Mouse (Mus musculus): Measurements from ENCODE around the gene Acsbg2. TPM values are rescaled to one million over a fixed set of nuclear protein-coding genes. Genes with fewer than 3 reads are reported as not detected.

Gene Acsbg2
- polyA plus RNA-seq, 1 experiment from 2014 or later, result not detected

DNA sequence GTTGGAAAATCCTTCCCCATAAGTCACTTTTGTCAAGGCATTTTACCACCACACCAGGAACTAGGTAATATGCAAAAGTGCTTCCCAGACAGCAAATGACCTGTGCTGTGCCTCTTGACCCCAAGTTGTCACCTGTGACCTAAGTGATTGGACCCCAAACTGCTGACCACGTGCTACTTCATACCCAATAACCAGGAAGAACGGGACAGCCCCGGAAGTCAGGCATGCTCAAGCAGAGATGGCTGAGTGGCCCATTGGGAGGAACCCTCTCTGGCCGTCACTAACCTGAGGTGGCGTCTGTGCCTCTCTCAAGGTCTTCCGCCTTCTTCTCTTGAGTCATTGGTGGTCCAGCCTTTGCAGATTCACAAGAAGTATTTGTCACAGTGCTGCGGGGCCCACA is 1.7 kb downstream of the Acsbg2 start:
- H3K4me3 ChIP-seq (ENCODE audit: control insufficient read depth in 1 of 2, insufficient read depth in 1 of 2, low read depth in 1 of 2, low read length in 2 of 2), result no peak overlapping the region
- no peak overlapping the region for H3K27ac ChIP-seq (replicated peaks in 1 of 2; ENCODE audit: control insufficient read depth in 1 of 2, insufficient read depth in 1 of 2, low read depth in 2 of 2, low read length in 2 of 2)
- no peak for ATAC-seq (ENCODE audit: insufficient number of reproducible peaks, insufficient read depth, low FRiP score, low read depth)
- H3K27me3 ChIP-seq (ENCODE audit: control insufficient read depth, insufficient read depth, low read length), result no peaks in the 10 kb centered on the region
- peaks cover 3% of the 10 kb centered on the region for H3K9me3 ChIP-seq (ENCODE audit: control insufficient read depth, low read length)
- 70% methylated on average over 7 of the region's 7 CpGs for WGBS
- no peaks in the 10 kb centered on the region for H3K36me3 ChIP-seq (ENCODE audit: control insufficient read depth, insufficient read depth, low read length)
- H3K9ac ChIP-seq (ENCODE audit: low read length), result no peak overlapping the region
- H3K4me2 ChIP-seq (ENCODE audit: low read length), result no peak overlapping the region
- H3K4me1 ChIP-seq (ENCODE audit: control insufficient read depth in 2 of 2, insufficient read depth in 2 of 2, low read length in 2 of 2), result no peaks in the 10 kb centered on the region

DNA sequence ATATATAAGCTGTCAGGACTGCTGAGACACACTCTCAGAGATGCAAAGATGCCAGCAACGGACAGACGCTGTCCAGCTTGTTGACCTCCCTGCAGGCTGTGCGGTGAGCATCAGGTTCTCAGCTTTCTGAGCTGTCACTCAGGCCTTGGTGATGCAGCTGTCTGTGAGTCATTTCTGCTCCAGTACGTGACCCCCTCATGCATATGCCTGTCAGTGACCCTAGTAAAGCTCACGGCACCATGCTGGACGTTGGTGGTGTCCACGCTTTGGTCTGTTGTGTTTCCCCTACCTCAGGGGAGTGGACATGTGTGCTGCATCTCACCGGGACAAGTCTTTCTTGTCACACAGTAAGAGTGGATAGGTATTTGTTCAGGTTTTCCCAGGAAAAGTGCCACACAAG is 2.5 kb downstream of the Acsbg2 start:
- Histone ChIP-seq H3K4me2 (ENCODE audit: low read length) (no peak overlapping the region), H3K4me1 (ENCODE audit: control insufficient read depth in 2 of 2, insufficient read depth in 2 of 2, low read length in 2 of 2) (no peaks in the 10 kb centered on the region), H3K27ac (replicated peaks in 1 of 2; ENCODE audit: control insufficient read depth in 1 of 2, insufficient read depth in 1 of 2, low read depth in 2 of 2, low read length in 2 of 2) (no peak overlapping the region), H3K9me3 (ENCODE audit: control insufficient read depth, low read length) (peaks cover 11% of the 10 kb centered on the region), H3K36me3 (ENCODE audit: control insufficient read depth, insufficient read depth, low read length) (no peaks in the 10 kb centered on the region), H3K9ac (ENCODE audit: low read length) (no peak overlapping the region), H3K27me3 (ENCODE audit: control insufficient read depth, insufficient read depth, low read length) (no peaks in the 10 kb centered on the region), H3K4me3 (ENCODE audit: control insufficient read depth in 1 of 2, insufficient read depth in 1 of 2, low read depth in 1 of 2, low read length in 2 of 2) (no peak overlapping the region)
- no peak for ATAC-seq (ENCODE audit: insufficient number of reproducible peaks, insufficient read depth, low FRiP score, low read depth)
- 65% methylated on average over 8 of the region's 8 CpGs for WGBS

GRCm38 (mm10) chr17:56870287-56870953 is 3.8 kb downstream of the Acsbg2 start:
- H3K4me2 ChIP-seq (ENCODE audit: low read length), result no peak overlapping the region
- no peak overlapping the region for H3K9ac ChIP-seq (ENCODE audit: low read length)
- H3K27ac ChIP-seq (replicated peaks in 1 of 2; ENCODE audit: control insufficient read depth in 1 of 2, insufficient read depth in 1 of 2, low read depth in 2 of 2, low read length in 2 of 2), result no peak overlapping the region
- H3K9me3 ChIP-seq (ENCODE audit: control insufficient read depth, low read length), result peaks cover 15% of the 10 kb centered on the region
- H3K36me3 ChIP-seq (ENCODE audit: control insufficient read depth, insufficient read depth, low read length), result no peaks in the 10 kb centered on the region
- no peak for ATAC-seq (ENCODE audit: insufficient number of reproducible peaks, insufficient read depth, low FRiP score, low read depth)
- H3K27me3 ChIP-seq (ENCODE audit: control insufficient read depth, insufficient read depth, low read length), result no peaks in the 10 kb centered on the region
- no peak overlapping the region for H3K4me3 ChIP-seq (ENCODE audit: control insufficient read depth in 1 of 2, insufficient read depth in 1 of 2, low read depth in 1 of 2, low read length in 2 of 2)
- no peaks in the 10 kb centered on the region for H3K4me1 ChIP-seq (ENCODE audit: control insufficient read depth in 2 of 2, insufficient read depth in 2 of 2, low read length in 2 of 2)
- 46% methylated on average over 15 of the region's 15 CpGs for WGBS

- no peak overlapping the region for H3K27ac ChIP-seq (replicated peaks in 1 of 2; ENCODE audit: control insufficient read depth in 1 of 2, insufficient read depth in 1 of 2, low read depth in 2 of 2, low read length in 2 of 2)
- no peaks in the 10 kb centered on the region for H3K27me3 ChIP-seq (ENCODE audit: control insufficient read depth, insufficient read depth, low read length)
- no peak overlapping the region for H3K4me2 ChIP-seq (ENCODE audit: low read length)
- WGBS, result 78% methylated on average over 9 of the region's 9 CpGs
- H3K9me3 ChIP-seq (ENCODE audit: control insufficient read depth, low read length), result peaks cover 15% of the 10 kb centered on the region
- H3K9ac ChIP-seq (ENCODE audit: low read length), result no peak overlapping the region
- H3K36me3 ChIP-seq (ENCODE audit: control insufficient read depth, insufficient read depth, low read length), result no peaks in the 10 kb centered on the region
- no peak overlapping the region for H3K4me3 ChIP-seq (ENCODE audit: control insufficient read depth in 1 of 2, insufficient read depth in 1 of 2, low read depth in 1 of 2, low read length in 2 of 2)
- no peaks in the 10 kb centered on the region for H3K4me1 ChIP-seq (ENCODE audit: control insufficient read depth in 2 of 2, insufficient read depth in 2 of 2, low read length in 2 of 2)
- ATAC-seq (ENCODE audit: insufficient number of reproducible peaks, insufficient read depth, low FRiP score, low read depth), result no peak
Observed at GRCm38 (mm10) chr17:56869481-56869977, 4.7 kb downstream of the Acsbg2 start.

DNA sequence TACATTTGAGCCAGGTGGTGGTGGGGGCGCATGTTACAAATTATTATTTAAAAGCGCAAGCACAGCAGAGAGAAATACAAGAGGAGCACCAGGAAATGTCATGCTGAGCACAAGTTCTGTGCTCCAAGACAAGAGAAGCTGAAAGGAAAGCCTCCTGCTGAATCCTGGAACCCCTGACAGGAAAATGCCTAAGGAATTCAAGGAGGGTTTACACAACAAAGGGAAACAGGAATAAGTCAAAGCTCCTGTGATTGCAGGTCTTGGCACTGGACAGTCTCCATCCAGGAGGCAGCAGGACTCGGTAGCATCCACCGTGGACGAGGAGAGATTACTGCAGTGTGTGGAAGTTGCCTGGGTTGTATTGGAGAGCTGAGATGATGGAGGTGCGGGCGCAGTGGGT is 8.2 kb downstream of the Acsbg2 start:
- no peak overlapping the region for H3K4me3 ChIP-seq (ENCODE audit: control insufficient read depth in 1 of 2, insufficient read depth in 1 of 2, low read depth in 1 of 2, low read length in 2 of 2)
- no peaks in the 10 kb centered on the region for H3K4me1 ChIP-seq (ENCODE audit: control insufficient read depth in 2 of 2, insufficient read depth in 2 of 2, low read length in 2 of 2)
- H3K4me2 ChIP-seq (ENCODE audit: low read length), result no peak overlapping the region
- no peak overlapping the region for H3K27ac ChIP-seq (replicated peaks in 1 of 2; ENCODE audit: control insufficient read depth in 1 of 2, insufficient read depth in 1 of 2, low read depth in 2 of 2, low read length in 2 of 2)
- H3K9me3 ChIP-seq (ENCODE audit: control insufficient read depth, low read length), result peaks cover 15% of the 10 kb centered on the region
- no peak overlapping the region for H3K9ac ChIP-seq (ENCODE audit: low read length)
- no peaks in the 10 kb centered on the region for H3K36me3 ChIP-seq (ENCODE audit: control insufficient read depth, insufficient read depth, low read length)
- no peak for ATAC-seq (ENCODE audit: insufficient number of reproducible peaks, insufficient read depth, low FRiP score, low read depth)
- no peaks in the 10 kb centered on the region for H3K27me3 ChIP-seq (ENCODE audit: control insufficient read depth, insufficient read depth, low read length)
- 76% methylated on average over 7 of the region's 7 CpGs for WGBS

DNA sequence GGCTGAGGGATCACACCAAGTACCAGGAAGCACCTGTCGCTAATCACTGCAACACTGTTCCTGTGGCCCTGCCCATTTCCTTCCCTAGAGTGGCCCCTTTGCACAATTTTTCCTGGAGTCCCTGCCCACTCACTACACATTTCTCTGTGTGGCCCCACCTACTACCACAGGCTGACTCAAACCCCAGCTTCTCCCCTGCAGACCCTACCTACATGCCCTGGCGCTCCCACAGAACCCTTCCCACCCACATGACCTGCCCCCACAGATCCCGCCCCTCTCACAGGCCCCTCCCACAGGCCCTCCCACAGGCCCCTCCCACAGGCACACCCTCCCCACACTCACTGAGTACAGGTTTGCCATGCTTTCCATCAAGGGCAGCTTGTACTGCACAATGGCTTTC is 13.1 kb downstream of the Acsbg2 start:
- WGBS, result 45% methylated on average over 3 of the region's 3 CpGs
- no peak for ATAC-seq (ENCODE audit: insufficient number of reproducible peaks, insufficient read depth, low FRiP score, low read depth)

DNA sequence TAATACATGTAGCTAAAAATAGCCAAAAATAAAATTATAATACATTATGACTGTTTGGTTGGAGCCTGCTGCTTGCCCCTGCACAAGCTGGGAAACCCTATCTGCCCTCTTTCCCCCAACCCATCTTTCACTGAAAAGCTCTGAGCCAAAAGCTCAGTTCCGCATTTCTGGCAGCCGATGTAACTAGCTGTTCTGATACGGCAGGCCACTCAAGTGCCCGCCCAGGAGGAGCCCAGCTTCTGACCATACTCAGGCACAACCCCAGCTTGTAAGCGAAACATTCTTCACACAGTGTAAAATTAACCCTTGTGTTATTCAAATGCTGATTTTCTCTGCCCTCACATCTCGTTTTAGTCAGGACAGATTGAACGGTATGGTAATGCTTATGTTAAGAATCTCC is 15.3 kb downstream of the Acsbg2 start:
- ATAC-seq (ENCODE audit: insufficient number of reproducible peaks, insufficient read depth, low FRiP score, low read depth), result peak; percentile 68
- 17% methylated on average over 7 of the region's 7 CpGs for WGBS
- peak overlapping the region; percentile 48; the same call in 1 of the 2 replicates for H3K9ac ChIP-seq (ENCODE audit: low read length)

More for the DNA sequence above, 13.1 kb downstream of the Acsbg2 start:
- no peak overlapping the region for H3K4me2 ChIP-seq (ENCODE audit: low read length)
- H3K27ac ChIP-seq (replicated peaks in 1 of 2; ENCODE audit: control insufficient read depth in 1 of 2, insufficient read depth in 1 of 2, low read depth in 2 of 2, low read length in 2 of 2), result no peak overlapping the region
- H3K9ac ChIP-seq (ENCODE audit: low read length), result no peak overlapping the region
- H3K4me3 ChIP-seq (ENCODE audit: control insufficient read depth in 1 of 2, insufficient read depth in 1 of 2, low read depth in 1 of 2, low read length in 2 of 2), result no peak overlapping the region
- no peaks in the 10 kb centered on the region for H3K36me3 ChIP-seq (ENCODE audit: control insufficient read depth, insufficient read depth, low read length)
- H3K9me3 ChIP-seq (ENCODE audit: control insufficient read depth, low read length), result no peaks in the 10 kb centered on the region
- H3K4me1 ChIP-seq (ENCODE audit: control insufficient read depth in 2 of 2, insufficient read depth in 2 of 2, low read length in 2 of 2), result peaks cover 6 to 10% of the 10 kb centered on the region in 2 experiments; a peak in 3 of 4 replicates
- no peaks in the 10 kb centered on the region for H3K27me3 ChIP-seq (ENCODE audit: control insufficient read depth, insufficient read depth, low read length)

DNA sequence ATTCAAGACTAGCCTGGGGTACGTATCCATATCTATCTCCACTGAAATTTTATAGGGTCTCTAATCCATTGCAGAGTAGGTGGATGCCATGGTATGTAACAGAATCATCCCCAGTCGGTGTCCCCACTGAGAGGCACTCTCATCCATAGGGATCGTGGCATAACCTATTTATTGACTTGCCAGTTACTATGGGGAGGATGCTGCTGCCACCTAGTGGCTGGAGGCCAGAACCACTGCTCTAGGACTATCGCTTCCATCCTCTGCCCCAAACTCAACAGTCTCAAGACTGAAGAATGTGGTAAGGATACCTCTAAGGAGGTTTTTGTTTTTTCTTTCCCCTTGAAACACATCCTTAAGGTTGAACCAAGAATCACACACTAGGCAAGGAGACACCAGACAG is 16.0 kb downstream of the Acsbg2 start:
- 55% methylated on average over 4 of the region's 4 CpGs for WGBS
- Histone ChIP-seq H3K4me2 (ENCODE audit: low read length) (no peak overlapping the region), H3K9ac (ENCODE audit: low read length) (no peak overlapping the region), H3K9me3 (ENCODE audit: control insufficient read depth, low read length) (no peaks in the 10 kb centered on the region), H3K27me3 (ENCODE audit: control insufficient read depth, insufficient read depth, low read length) (no peaks in the 10 kb centered on the region), H3K36me3 (ENCODE audit: control insufficient read depth, insufficient read depth, low read length) (no peaks in the 10 kb centered on the region), H3K27ac (replicated peaks in 1 of 2; ENCODE audit: control insufficient read depth in 1 of 2, insufficient read depth in 1 of 2, low read depth in 2 of 2, low read length in 2 of 2) (peak overlapping the region; percentile 83 to 88; a peak in 3 of 4 replicates), H3K4me3 (ENCODE audit: control insufficient read depth in 1 of 2, insufficient read depth in 1 of 2, low read depth in 1 of 2, low read length in 2 of 2) (no peak overlapping the region), H3K4me1 (ENCODE audit: control insufficient read depth in 2 of 2, insufficient read depth in 2 of 2, low read length in 2 of 2) (peaks cover 6 to 10% of the 10 kb centered on the region in 2 experiments; a peak in 3 of 4 replicates)
- ATAC-seq (ENCODE audit: insufficient number of reproducible peaks, insufficient read depth, low FRiP score, low read depth), result no peak

More for the DNA sequence above, 15.3 kb downstream of the Acsbg2 start:
- no peaks in the 10 kb centered on the region for H3K36me3 ChIP-seq (ENCODE audit: control insufficient read depth, insufficient read depth, low read length)
- peak overlapping the region; percentile 43 for H3K4me2 ChIP-seq (ENCODE audit: low read length)
- H3K4me1 ChIP-seq (ENCODE audit: control insufficient read depth in 2 of 2, insufficient read depth in 2 of 2, low read length in 2 of 2), result peaks cover 6 to 10% of the 10 kb centered on the region in 2 experiments; a peak in 3 of 4 replicates
- no peak overlapping the region for H3K4me3 ChIP-seq (ENCODE audit: control insufficient read depth in 1 of 2, insufficient read depth in 1 of 2, low read depth in 1 of 2, low read length in 2 of 2)
- H3K27ac ChIP-seq (replicated peaks in 1 of 2; ENCODE audit: control insufficient read depth in 1 of 2, insufficient read depth in 1 of 2, low read depth in 2 of 2, low read length in 2 of 2), result peak overlapping the region; percentile 83 to 88
- no peaks in the 10 kb centered on the region for H3K9me3 ChIP-seq (ENCODE audit: control insufficient read depth, low read length)
- no peaks in the 10 kb centered on the region for H3K27me3 ChIP-seq (ENCODE audit: control insufficient read depth, insufficient read depth, low read length)
